Mouse (Mus musculus) urinary bladder, postnatal 10 days (tissue): ENCODE data around the gene Ccdc27.

Source experiments
- DNase-seq: peaks from one replicate; pipeline ENCODE4 v3.0.0; 2022; ENCODE audit warnings: low spot score

The Ccdc27 gene

DNA sequence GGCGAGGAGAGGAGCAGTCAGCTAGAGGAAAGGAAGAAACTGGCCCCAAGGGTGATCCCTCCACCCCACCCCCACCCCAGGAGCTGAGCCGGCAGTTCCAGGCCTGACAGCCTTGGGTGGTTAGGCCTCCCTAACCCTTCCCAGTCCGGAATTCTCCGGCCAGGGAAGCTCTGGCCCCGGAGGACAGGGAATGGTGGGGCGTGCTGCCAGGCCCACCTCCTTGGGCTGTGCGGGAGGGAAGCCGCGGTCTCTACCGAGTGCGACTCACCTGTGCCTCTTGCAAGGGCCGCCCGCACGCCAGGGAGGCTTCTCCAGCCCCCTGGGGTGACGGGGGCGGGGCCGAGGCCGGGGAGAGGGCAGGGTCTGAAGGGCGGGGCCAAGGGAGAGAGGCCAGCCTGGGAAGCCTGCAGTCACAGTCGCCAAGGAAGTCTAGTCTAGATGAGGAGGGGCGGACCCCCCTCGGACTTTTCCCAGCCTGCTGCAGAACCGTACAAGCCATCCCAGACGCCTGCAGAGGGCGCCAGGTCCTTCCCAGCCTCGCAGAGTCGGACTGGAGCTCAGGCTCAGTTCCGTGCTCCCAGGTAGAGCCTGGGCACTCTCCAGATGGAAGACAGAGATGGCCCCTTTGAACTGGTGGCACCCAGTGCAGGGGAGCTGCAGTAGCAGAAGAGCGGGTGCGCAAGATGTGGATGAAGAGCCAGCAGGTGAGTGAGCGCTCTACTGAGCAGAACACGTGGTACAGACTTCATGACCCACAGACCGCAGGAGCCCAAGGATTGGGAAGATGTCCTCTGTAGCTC, 16.6 kb downstream of the Ccdc27 start, which contains the start of gene Smim1:
Gene Smim1 (minus strand): TSS at position 590 of the 800 bp plus-strand sequence.
- no peak for DNase-seq

- no peak for DNase-seq
Measured at GRCm38 (mm10) chr4:154024729-154025521, 17.6 kb downstream of the Ccdc27 start.

DNA sequence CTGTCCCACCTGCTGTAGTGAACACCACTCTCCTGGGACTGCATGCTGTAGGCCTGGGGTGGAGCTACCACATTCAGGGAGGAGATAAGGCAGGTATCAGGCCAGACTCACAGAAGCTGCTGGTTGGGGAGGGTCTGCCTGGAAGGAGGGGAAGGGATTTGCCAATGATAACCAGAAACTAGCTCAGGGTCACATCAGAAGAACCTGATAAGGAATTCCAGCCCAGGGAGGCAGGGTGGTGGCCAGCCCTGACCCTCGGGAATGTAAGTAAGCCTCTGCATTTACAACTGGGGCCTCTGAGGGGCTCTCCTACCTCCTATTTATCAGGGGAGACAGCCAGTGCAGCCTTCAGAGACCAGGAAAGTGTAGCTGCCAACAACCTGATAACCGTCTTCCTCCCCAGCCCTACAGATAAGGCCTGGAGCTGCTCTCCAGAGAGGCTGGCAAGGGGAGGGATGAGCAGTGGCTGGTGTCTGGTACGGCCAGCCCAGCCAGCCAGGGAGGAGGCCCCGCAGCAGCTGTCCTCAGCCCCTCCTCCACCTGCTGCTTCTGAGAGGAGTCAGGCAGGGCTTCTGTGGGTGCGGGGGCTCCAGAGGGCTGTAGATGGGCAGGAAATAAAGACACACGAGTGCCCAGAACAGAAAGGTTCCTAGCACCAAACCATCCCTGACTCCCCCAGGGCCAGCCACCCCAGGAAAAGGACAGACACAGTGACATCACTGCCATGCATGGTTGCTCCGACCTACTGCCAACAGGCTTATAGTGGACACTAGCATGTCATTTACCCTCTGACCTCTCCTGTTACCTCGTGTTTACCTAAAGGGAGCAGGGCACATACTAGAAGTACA, 18.5 kb downstream of the Ccdc27 start:
- no peak for DNase-seq

- no peak for DNase-seq
Measured at GRCm38 (mm10) chr4:154022844-154023243, 19.6 kb downstream of the Ccdc27 start.

GRCm38 (mm10) chr4:154022407-154022806, 20.1 kb downstream of the Ccdc27 start:
- DNase-seq = no peak

DNA sequence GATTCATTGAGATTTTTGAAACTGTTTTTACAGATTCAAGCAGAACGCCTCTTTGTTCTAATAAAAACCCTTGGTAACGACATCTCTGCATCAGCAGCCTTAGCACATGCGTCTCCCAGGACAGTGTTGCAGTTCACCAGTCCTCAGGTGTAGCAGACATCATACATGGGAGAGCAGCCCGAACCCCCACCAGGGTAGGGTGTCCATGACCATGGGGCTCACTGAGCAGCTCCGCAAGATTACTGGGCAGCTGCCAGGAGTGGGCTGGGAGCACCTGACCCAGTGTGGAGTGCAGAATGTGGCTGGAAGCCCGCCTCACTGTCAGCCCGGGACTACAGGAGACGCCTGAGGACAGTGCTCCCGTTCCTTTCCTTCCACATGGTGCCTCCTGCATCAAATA, 21.0 kb downstream of the Ccdc27 start:
- DNase-seq = no peak

GRCm38 (mm10) chr4:154019571-154019970, 22.9 kb downstream of the Ccdc27 start:
- DNase-seq = no peak

GRCm38 (mm10) chr4:154015476-154015875, 27.0 kb downstream of the Ccdc27 start:
- DNase-seq = no peak

GRCm38 (mm10) chr4:154012132-154012882, 30.2 kb downstream of the Ccdc27 start:
- DNase-seq = no peak

GRCm38 (mm10) chr4:154011646-154012089, 30.8 kb downstream of the Ccdc27 start, which contains the start of gene Lrrc47:
Lrrc47 (plus strand) TSS chr4:154011731.
- DNase-seq = peak; percentile 41

- no peak for DNase-seq
Measured at GRCm38 (mm10) chr4:154010907-154011645, 31.4 kb downstream of the Ccdc27 start.

DNA sequence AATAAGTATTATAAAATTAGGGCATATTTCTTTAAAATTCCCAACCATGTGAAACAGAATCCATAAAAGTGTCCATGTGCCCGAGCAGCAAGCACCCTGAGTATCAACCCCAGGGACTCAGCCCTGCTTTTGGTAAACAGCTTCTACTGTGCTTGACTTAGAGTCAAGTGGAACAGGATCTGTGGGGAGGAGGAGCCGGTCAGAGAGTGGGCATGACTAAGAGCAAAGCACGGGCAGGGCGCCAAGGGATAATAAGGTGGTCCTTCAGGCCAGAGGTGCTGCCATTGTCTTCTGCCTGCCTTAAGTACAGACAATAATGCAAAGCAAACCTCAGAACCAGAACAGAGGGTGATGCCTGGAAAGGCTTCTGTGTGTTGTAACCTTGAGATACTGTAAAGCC, 34.7 kb downstream of the Ccdc27 start:
- DNase-seq = no peak

DNA sequence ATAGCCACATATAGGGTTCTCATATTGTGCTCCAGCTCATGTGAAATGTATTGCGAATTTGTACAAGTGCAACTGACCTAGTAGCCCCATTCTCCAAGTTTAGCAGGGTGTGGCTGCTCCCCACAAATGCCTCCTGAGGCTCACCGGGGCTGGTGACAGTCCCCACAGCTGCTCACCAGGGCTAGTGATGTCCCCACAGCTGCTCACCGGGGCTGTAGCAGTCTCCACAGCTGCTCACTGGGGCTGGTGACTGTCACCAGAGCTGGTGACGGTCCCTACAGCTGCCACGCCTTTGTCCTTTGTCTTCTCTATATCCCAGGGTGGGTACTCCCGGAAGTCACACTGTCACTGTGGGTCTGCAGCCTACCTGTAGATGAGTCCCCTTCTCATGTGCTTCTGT, 36.2 kb downstream of the Ccdc27 start:
- DNase-seq = no peak

- DNase-seq = no peak
Measured at GRCm38 (mm10) chr4:154005488-154005887, 37.0 kb downstream of the Ccdc27 start.

DNA sequence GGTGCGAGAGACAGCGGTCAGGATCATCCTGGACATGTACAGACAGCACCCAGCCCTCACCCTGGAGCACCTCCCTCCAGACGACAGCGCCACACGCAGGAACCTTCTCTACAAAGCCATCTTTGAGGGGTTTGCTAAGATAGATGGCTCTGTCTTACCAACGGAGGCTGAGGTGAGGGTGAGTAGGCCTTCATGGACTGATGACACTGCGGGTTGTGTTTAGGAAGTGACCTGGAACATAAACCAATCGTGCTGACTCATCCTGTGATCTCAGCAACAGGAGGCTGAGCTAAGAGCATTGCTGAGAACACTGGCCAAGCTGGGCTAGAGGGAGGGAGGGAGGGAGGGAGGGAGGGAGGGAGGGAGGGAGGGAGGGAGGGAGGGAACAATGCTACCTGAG, 49.0 kb downstream of the Ccdc27 start:
- DNase-seq = no peak

- DNase-seq = no peak
Measured at GRCm38 (mm10) chr4:153992715-153993114, 49.8 kb downstream of the Ccdc27 start.

DNA sequence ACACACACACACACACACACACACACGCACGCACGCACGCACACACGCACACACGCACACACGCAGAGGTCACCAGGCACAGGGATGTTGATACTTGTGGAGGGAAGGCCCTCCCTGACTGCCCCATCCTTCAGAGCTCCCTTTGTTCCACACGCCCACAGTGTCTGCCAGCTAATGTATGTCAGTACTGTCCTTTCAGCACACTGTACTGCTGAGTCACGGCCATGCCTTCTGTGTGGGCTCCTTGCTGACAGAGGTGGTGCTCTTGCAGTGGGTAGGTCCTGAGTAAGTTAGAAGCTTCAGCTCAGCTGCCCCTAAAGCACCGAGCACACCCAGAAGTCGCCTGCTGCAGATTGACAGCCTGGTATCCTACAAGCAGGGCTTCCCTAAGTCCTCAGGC, 62.0 kb downstream of the Ccdc27 start:
- no peak for DNase-seq

- DNase-seq = no peak
Measured at GRCm38 (mm10) chr4:153979243-153979642, 63.2 kb downstream of the Ccdc27 start.
